Mouse (Mus musculus) liver, embryonic 14.5 days (tissue): ENCODE results near the gene Usp10. TPM values are rescaled to one million over a fixed set of nuclear protein-coding genes. Genes with fewer than 3 reads are reported as not detected.

Experiments used
- ATAC-seq: fragments of 200-750 bp; cut with Nextera tagmentation; 2 replicates; pipeline ENCODE4 v1.8.0; 2017; ENCODE audit warnings: moderate number of reproducible peaks, mild to moderate bottlenecking, moderate library complexity; ENCODE audit not compliant: insufficient read depth
- DNase-seq, 3 experiments: peaks; one replicate each; pipeline ENCODE4 v3.0.0-alpha.2; 2012 to 2013; ENCODE audit warnings: low read depth in 3 of 3, low spot score in 3 of 3
- H3K27ac ChIP-seq: fragments of 300-500 bp; sonication (generic); 2 replicates; pipeline ENCODE4 v1.5.1; 2014; ENCODE audit warnings: moderate library complexity, mild to moderate bottlenecking, control low read depth, inconsistent platforms
- H3K27me3 ChIP-seq: fragments of 300-500 bp; sonication (generic); 2 replicates; pipeline ENCODE4 v1.6.1; 2014; ENCODE audit warnings: mild to moderate bottlenecking, low read length, moderate library complexity; ENCODE audit not compliant: control insufficient read depth, insufficient read depth
- H3K36me3 ChIP-seq: fragments of 300-500 bp; sonication (generic); replicated peaks from 2 replicates; pipeline ENCODE4 v1.6.1; 2014; ENCODE audit warnings: low read depth; ENCODE audit not compliant: control insufficient read depth, insufficient read depth
- H3K4me1 ChIP-seq, 2 experiments: fragments of 200-500 bp in 1 of 2; fragments of 300-500 bp in 1 of 2; sonication (generic) in 1 of 2; replicated peaks; 2 replicates each; pipeline ENCODE4 v1.6.1; 2012 to 2014; ENCODE audit warnings: antibody characterized with exemption in 1 of 2, inconsistent platforms in 1 of 2, low read length in 1 of 2; ENCODE audit not compliant: control insufficient read depth in 2 of 2, insufficient read depth in 2 of 2
- H3K4me2 ChIP-seq: fragments of 300-500 bp; sonication (generic); 2 replicates; pipeline ENCODE4 v1.6.1; 2014; ENCODE audit warnings: low read depth, mild to moderate bottlenecking, control low read depth, moderate library complexity
- H3K4me3 ChIP-seq, 2 experiments: fragments of 200-500 bp in 1 of 2; fragments of 300-500 bp in 1 of 2; sonication (generic) in 1 of 2; 2 replicates each; pipeline ENCODE4 v1.5.1; 2012 to 2014; ENCODE audit warnings: low read depth in 2 of 2, low read length in 2 of 2, mild to moderate bottlenecking in 2 of 2, control low read depth in 1 of 2, inconsistent platforms in 1 of 2, moderate library complexity in 1 of 2; ENCODE audit not compliant: insufficient read depth in 1 of 2
- H3K9ac ChIP-seq: fragments of 300-500 bp; sonication (generic); replicated peaks from 2 replicates; pipeline ENCODE4 v1.6.1; 2014; ENCODE audit warnings: mild to moderate bottlenecking, control low read depth, moderate library complexity
- H3K9me3 ChIP-seq: fragments of 300-500 bp; sonication (generic); 2 replicates; pipeline ENCODE4 v1.6.1; 2016; ENCODE audit warnings: low read length, mixed read lengths; ENCODE audit not compliant: control insufficient read depth
- CTCF ChIP-seq: IDR thresholded peaks from 2 replicates; pipeline ENCODE4 v1.5.1; 2016; ENCODE audit warnings: antibody characterized with exemption, low read depth, control low read depth
- EP300 ChIP-seq: IDR thresholded peaks from 2 replicates; pipeline ENCODE4 v1.6.1; 2016; ENCODE audit warnings: antibody characterized with exemption, low read depth
- WGBS: fragments of 180-500 bp; shearing (Covaris S2); extraction: QIAGEN DNeasy Blood & Tissue Kit; methylation state at CpG from one replicate; pipeline ENCODE4 v1.1.7; 2014; ENCODE audit not compliant: insufficient replicate concordance; 5-methylcytosine and 5-hydroxymethylcytosine counted together
- polyA plus RNA-seq, 2 experiments: library from polyadenylated mRNA; depleted of rRNA in 1 of 2; stranded (reverse) in 1 of 2; unstranded in 1 of 2; fragments of >200 nt; fragmentation: Nextera tagmentation in 1 of 2; extraction: Ambion mirVana in 1 of 2; gene quantifications; 2 replicates each; pipeline versions ENCODE4 v1.2.1 to v1.2.3; 2012 to 2014

Gene Usp10
- polyA plus RNA-seq, 2 experiments = 47.0 to 59.0 TPM

DNA sequence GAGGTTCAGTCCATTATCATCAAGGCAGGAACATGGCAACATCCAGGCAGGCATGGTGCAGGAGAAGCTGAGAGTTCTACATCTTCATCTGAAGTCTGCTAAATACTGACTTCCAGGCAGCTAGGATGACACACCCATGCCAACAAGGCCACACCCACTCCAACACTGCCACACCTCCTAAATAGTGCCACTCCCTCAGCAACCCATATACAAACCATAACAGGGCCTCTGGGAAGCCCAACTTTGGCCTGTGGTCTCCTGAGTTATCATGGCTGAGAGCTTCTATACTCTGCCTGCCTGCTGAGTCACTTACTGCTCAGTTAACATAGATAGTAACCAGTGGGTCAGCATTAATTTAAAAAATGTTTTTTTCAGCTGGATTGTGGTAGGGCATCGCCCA is 37.0 kb upstream of the Usp10 start:
- Histone ChIP-seq H3K4me3 (no peak overlapping the region), H3K9ac (no peak overlapping the region)
- 84% methylated on average over 1 of the region's 1 CpGs for WGBS

DNA sequence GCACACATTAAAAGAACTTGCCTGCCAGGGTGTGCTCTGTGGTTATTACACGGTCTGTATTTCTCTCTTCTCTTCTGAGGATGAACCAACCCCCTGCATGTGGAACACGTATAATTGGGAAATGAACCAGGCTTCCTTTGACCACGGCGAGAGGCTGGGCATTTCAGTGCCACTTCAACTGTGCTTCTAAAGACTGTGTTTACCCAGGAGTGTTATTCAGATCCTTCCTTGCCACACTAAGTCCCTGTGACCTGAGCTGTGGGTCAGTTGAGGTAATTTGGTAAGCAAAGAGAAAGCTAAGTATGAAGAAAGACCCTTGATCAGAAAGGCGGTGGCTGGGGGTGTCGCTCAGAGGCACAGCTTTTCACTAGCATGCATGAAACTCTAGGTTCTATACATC is 28.9 kb upstream of the Usp10 start:
- WGBS = 57% methylated on average over 6 of the region's 6 CpGs
- no peaks in the 10 kb centered on the region for H3K9me3 ChIP-seq
- no peaks in the 10 kb centered on the region for H3K36me3 ChIP-seq
- TF ChIP-seq EP300 (no peak), CTCF (no peak)
- no peak overlapping the region for H3K9ac ChIP-seq
- no peak overlapping the region for H3K4me2 ChIP-seq
- DNase-seq (no peak), ATAC-seq (no peak)
- no peak overlapping the region for H3K27ac ChIP-seq
- no peak overlapping the region for H3K4me3 ChIP-seq
- H3K27me3 ChIP-seq = no peaks in the 10 kb centered on the region
- H3K4me1 ChIP-seq = peaks cover 0 to 5% of the 10 kb centered on the region in 2 experiments; a peak in 2 of 4 replicates

More for the DNA sequence above, 37.0 kb upstream of the Usp10 start:
- Histone ChIP-seq H3K27ac (no peak overlapping the region; the same call in 1 of the 2 replicates), H3K4me1 (peaks cover 0 to 7% of the 10 kb centered on the region in 2 experiments; a peak in 2 of 4 replicates), H3K27me3 (no peaks in the 10 kb centered on the region), H3K9me3 (peaks cover 7% of the 10 kb centered on the region), H3K36me3 (peaks cover 5% of the 10 kb centered on the region), H3K4me2 (no peak overlapping the region)
- DNase-seq (peak in 1 of 3 experiments; percentile 65), ATAC-seq (peak; percentile 77)
- no peak for TF ChIP-seq EP300
- TF ChIP-seq CTCF = no peak

DNA sequence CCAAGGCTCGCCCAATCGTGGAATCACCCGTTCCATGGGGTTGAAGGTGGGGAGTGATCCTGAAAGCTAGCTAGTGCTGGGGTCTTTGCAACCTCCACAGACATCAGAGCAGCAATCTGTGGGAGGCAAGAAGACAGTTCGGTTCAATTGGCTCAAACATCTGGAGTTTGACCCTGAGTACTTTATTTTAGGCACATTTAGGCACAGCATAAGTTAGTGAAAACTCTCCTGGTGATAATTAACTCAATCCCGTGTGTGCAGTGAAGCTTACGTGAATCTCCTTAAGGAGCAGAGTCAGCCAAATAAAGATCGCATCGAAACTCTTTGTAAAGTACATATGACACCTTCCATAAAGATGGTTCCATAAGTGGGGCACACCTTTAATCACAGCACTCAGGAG is 28.2 kb upstream of the Usp10 start:
- H3K27ac ChIP-seq = no peak overlapping the region
- TF ChIP-seq CTCF = no peak
- TF ChIP-seq EP300 = no peak
- DNase-seq (no peak), ATAC-seq (no peak)
- no peaks in the 10 kb centered on the region for H3K27me3 ChIP-seq
- no peaks in the 10 kb centered on the region for H3K36me3 ChIP-seq
- peaks cover 0 to 5% of the 10 kb centered on the region in 2 experiments; a peak in 2 of 4 replicates for H3K4me1 ChIP-seq
- H3K9ac ChIP-seq = no peak overlapping the region
- no peak overlapping the region for H3K4me3 ChIP-seq
- 57% methylated on average over 8 of the region's 8 CpGs for WGBS
- H3K9me3 ChIP-seq = no peaks in the 10 kb centered on the region
- H3K4me2 ChIP-seq = no peak overlapping the region

DNA sequence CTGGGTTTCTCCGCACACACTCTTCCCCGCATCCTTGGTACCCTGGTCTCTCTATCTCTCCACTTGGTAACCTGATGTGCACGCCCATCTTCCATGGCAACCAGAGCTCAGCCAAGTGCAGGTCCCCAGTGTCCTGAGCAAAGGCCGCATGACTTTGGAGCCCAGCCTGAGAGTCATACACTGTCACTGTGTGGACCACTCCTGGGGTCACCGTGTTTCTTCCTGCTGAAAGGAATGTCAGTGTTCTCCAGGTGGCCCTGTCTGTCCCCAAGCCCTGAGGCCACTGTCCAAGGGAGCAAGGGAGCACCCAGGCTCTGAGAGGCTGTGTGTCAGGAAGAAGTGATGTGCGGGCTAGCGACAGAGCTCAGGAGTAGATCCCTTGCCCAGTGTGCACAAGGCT is 26.9 kb upstream of the Usp10 start:
- no peak for DNase-seq

DNA sequence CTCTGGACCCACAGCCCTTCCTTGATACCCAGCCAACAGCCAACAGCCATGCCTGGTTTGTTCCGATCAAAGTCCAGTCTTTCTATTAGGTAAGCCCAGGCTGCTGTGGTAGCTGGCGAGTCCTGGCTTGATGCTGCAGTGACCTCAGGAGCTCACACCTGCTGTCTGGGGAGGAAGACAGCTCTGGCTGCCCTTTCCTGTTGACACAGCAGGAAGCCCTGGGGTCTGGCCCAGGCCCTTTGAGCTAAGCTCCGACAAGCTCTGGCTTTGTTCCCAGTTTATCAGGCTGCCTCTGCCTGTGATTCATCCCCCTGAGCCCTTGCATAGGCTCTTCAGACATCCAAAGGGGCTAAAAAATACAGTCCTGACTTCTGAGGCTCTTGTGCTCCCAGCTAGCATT is 24.5 kb upstream of the Usp10 start:
- H3K4me3 ChIP-seq = no peak overlapping the region
- TF ChIP-seq CTCF = no peak
- TF ChIP-seq EP300 = no peak
- DNase-seq (no peak), ATAC-seq (peak; percentile 65)
- H3K9me3 ChIP-seq = no peaks in the 10 kb centered on the region
- WGBS = 42% methylated on average over 3 of the region's 3 CpGs
- H3K27me3 ChIP-seq = no peaks in the 10 kb centered on the region
- H3K9ac ChIP-seq = no peak overlapping the region
- no peak overlapping the region for H3K27ac ChIP-seq
- no peaks in the 10 kb centered on the region for H3K36me3 ChIP-seq
- no peak overlapping the region for H3K4me2 ChIP-seq
- peaks cover 0 to 5% of the 10 kb centered on the region in 2 experiments; a peak in 2 of 4 replicates for H3K4me1 ChIP-seq

More for the DNA sequence above, 26.9 kb upstream of the Usp10 start:
- Histone ChIP-seq H3K4me3 (no peak overlapping the region), H3K27me3 (no peaks in the 10 kb centered on the region), H3K4me1 (peaks cover 0 to 5% of the 10 kb centered on the region in 2 experiments; a peak in 2 of 4 replicates), H3K9ac (no peak overlapping the region), H3K9me3 (no peaks in the 10 kb centered on the region), H3K27ac (no peak overlapping the region), H3K4me2 (no peak overlapping the region), H3K36me3 (no peaks in the 10 kb centered on the region)
- 78% methylated on average over 7 of the region's 7 CpGs for WGBS
- TF ChIP-seq CTCF = no peak
- TF ChIP-seq EP300 = no peak
- no peak for ATAC-seq
